ENCODE assay signal across 8 mouse cellular contexts in genomic region chr9:123529392-123530157, GRCm38 (mm10). TPM values are rescaled to one million over a fixed set of nuclear protein-coding genes. Genes with fewer than 3 reads are reported as not detected.
DNase-seq lines count a peak whose midpoint lies in the region; ATAC-seq lines count a peak whose summit lies in the region.

Gene Sacm1l (plus strand): TSS chr9:123529759.

- ATAC-seq in forebrain, embryonic 14.5 days, result peak; percentile 99
- ATAC-seq in neural tube, embryonic 15.5 days (ENCODE audit: low FRiP score), result peak; percentile 98

- H3K4me3 ChIP-seq in forebrain, embryonic 14.5 days (ENCODE audit: low read depth, low read length), result peak within 1 kb of the TSS; percentile 96
- peak within 1 kb of the TSS; percentile 95 for H3K4me3 ChIP-seq in neural tube, embryonic 15.5 days (replicated peaks)

- peak within 1 kb of the TSS; percentile 89 for H3K9ac ChIP-seq in forebrain, embryonic 14.5 days (ENCODE audit: low read length)
- peak within 1 kb of the TSS; percentile 90 for H3K9ac ChIP-seq in neural tube, embryonic 15.5 days (replicated peaks)

- peaks cover 15% of the 10 kb centered on the region for H3K4me1 ChIP-seq in forebrain, embryonic 14.5 days (ENCODE audit: control insufficient read depth, insufficient read depth, low read length)
- peaks cover 37% of the 10 kb centered on the region for H3K4me1 ChIP-seq in neural tube, embryonic 15.5 days

- H3K27me3 ChIP-seq in forebrain, embryonic 14.5 days (replicated peaks; ENCODE audit: control insufficient read depth, insufficient read depth, low read length), result no peaks in the 10 kb centered on the region
- no peaks in the 10 kb centered on the region for H3K27me3 ChIP-seq in neural tube, embryonic 15.5 days (replicated peaks)

- no peaks in the 10 kb centered on the region for H3K9me3 ChIP-seq in forebrain, embryonic 14.5 days (replicated peaks; ENCODE audit: control insufficient read depth, low read length)
- H3K9me3 ChIP-seq in neural tube, embryonic 15.5 days (replicated peaks), result no peaks in the 10 kb centered on the region

- peak within 1 kb of the TSS; percentile 93 for H3K27ac ChIP-seq in forebrain, embryonic 14.5 days (ENCODE audit: low read depth, low read length)
- peak within 1 kb of the TSS; percentile 90 for H3K27ac ChIP-seq in neural tube, embryonic 15.5 days (replicated peaks)

- DNase-seq in ES-CJ7 (ENCODE audit: low read depth, low spot score), result peak; percentile 98
- DNase-seq in cerebellum, adult 11 months, result peak; percentile 97
- DNase-seq in forebrain, embryonic 14.5 days (ENCODE audit: low spot score), result peak; percentile 100
- peak; percentile 98 to 99 for DNase-seq in heart, postnatal 14 days
- peak; percentile 99 for DNase-seq in layer of hippocampus, adult 11-12 months (ENCODE audit: low spot score)
- DNase-seq in lung, adult 18-20 months, result peak; percentile 99 to 100
- DNase-seq in testis, postnatal 14 days (ENCODE audit: low spot score), result peak; percentile 98

- intact Hi-C loops in heart, postnatal 14 days (cut with DNase I), result loop anchor here (10.0 kb wide), 1 partner anchor 505 kb away; the partner anchor contains the start of gene Tmem42

- under 1% methylated on average over 78 of the region's 79 CpGs for WGBS in forebrain, embryonic 14.5 days
- under 1% methylated on average over 63 of the region's 79 CpGs for WGBS in neural tube, embryonic 15.5 days

- H3K36me3 ChIP-seq in forebrain, embryonic 14.5 days (ENCODE audit: control insufficient read depth, insufficient read depth, low read length), result no peaks in the 10 kb centered on the region
- no peaks in the 10 kb centered on the region for H3K36me3 ChIP-seq in neural tube, embryonic 15.5 days

- peak within 1 kb of the TSS; percentile 67 for H3K4me2 ChIP-seq in forebrain, embryonic 14.5 days (ENCODE audit: low read length)
- H3K4me2 ChIP-seq in neural tube, embryonic 15.5 days, result peak within 1 kb of the TSS; percentile 68

RNA-seq across cellular contexts. Expression of gene Sacm1l, which starts in this region (rescaled TPM):
- 46.3 and 56.2 TPM in 2 replicates for polyA plus RNA-seq in forebrain, embryonic 14.5 days (2014; fragmentation: Nextera tagmentation; extraction: Ambion mirVana)
- total RNA-seq in heart, postnatal 14 days (2021), result 10 to 100 TPM; 33.7 to 38.1 TPM
- 57.4 and 59.3 TPM in 2 replicates for polyA plus RNA-seq in neural tube, embryonic 15.5 days (2015; fragmentation: Nextera tagmentation; extraction: Ambion mirVana)

Comparison
In these comparisons a context has a peak if more than half of its experiments do, and no peak if none do; other contexts are left out.
1. Peak in every context shown above with its lines: DNase-seq, ATAC-seq, H3K4me3 ChIP-seq and H3K27ac ChIP-seq.